Mouse (Mus musculus) lung, adult 2 months (tissue): ENCODE data around the gene Tinf2. TPM values are rescaled to one million over a fixed set of nuclear protein-coding genes. Genes with fewer than 3 reads are reported as not detected.

Experiments used
- DNase-seq: peaks from one replicate; pipeline ENCODE4 v3.0.0; 2022
- H3K4me1 ChIP-seq: fragments of 200-500 bp; 2 replicates; pipeline ENCODE4 v1.6.1; 2011; ENCODE audit warnings: low read length; ENCODE audit not compliant: control insufficient read depth, insufficient read depth
- H3K4me3 ChIP-seq: fragments of 200-500 bp; replicated peaks from 2 replicates; pipeline ENCODE3; 2011; ENCODE audit warnings: low read depth, mild to moderate bottlenecking, control low read depth, low read length; ENCODE audit errors: extremely low read depth
- CTCF ChIP-seq: fragments of 200-500 bp; IDR thresholded peaks from 2 replicates; pipeline ENCODE4 v1.5.1; 2011; ENCODE audit warnings: mild to moderate bottlenecking, low read length, control low read depth; ENCODE audit not compliant: insufficient read depth
- POLR2A ChIP-seq: fragments of 200-500 bp; IDR thresholded peaks from 2 replicates; pipeline ENCODE4 v1.6.1; 2011; ENCODE audit warnings: low read depth, mild to moderate bottlenecking, control low read depth, low read length, borderline replicate concordance; ENCODE audit errors: extremely low read depth
- WGBS: fragments of 180-500 bp; shearing (Covaris S2); methylation state at CpG from one replicate; pipeline ENCODE4 v1.1.7; 2018; 5-methylcytosine and 5-hydroxymethylcytosine counted together
- polyA plus RNA-seq: library from polyadenylated mRNA; depleted of rRNA; stranded (reverse); fragments of >200 nt; gene quantifications from 2 replicates; pipeline ENCODE4 v1.2.3, GENCODE M21; 2012

Tinf2 gene
- polyA plus RNA-seq, 1 experiment, result 14.8 TPM

- TF ChIP-seq POLR2A (no peak), CTCF (no peak)
- 93% methylated on average over 12 of the region's 12 CpGs for WGBS
- no peak for DNase-seq
- Histone ChIP-seq H3K4me1 (peaks cover 4% of the 10 kb centered on the region), H3K4me3 (no peak overlapping the region)
Measured at GRCm38 (mm10) chr14:55720666-55721065, 39.0 kb upstream of the Tinf2 start.

- TF ChIP-seq POLR2A (no peak), CTCF (no peak)
- no peak for DNase-seq
- Histone ChIP-seq H3K4me1 (peaks cover 1% of the 10 kb centered on the region), H3K4me3 (no peak overlapping the region)
- 83% methylated on average over 6 of the region's 6 CpGs for WGBS
Measured at GRCm38 (mm10) chr14:55719737-55720136, 38.1 kb upstream of the Tinf2 start.

GRCm38 (mm10) chr14:55716884-55717283, 35.3 kb upstream of the Tinf2 start:
- 73% methylated on average over 8 of the region's 8 CpGs for WGBS
- TF ChIP-seq POLR2A, result no peak
- no peak for TF ChIP-seq CTCF
- H3K4me1 ChIP-seq, result peaks cover 2% of the 10 kb centered on the region

GRCm38 (mm10) chr14:55716271-55716670, 34.7 kb upstream of the Tinf2 start:
- TF ChIP-seq POLR2A, result no peak
- no peak for TF ChIP-seq CTCF
- peaks cover 2% of the 10 kb centered on the region for H3K4me1 ChIP-seq
- 83% methylated on average over 6 of the region's 6 CpGs for WGBS
- no peak for DNase-seq
- no peak overlapping the region for H3K4me3 ChIP-seq

More at GRCm38 (mm10) chr14:55716884-55717283, 35.3 kb upstream of the Tinf2 start:
- no peak for DNase-seq
- H3K4me3 ChIP-seq, result no peak overlapping the region

GRCm38 (mm10) chr14:55714893-55715292, 33.3 kb upstream of the Tinf2 start:
- peaks cover 2% of the 10 kb centered on the region; the same call in 1 of the 2 replicates for H3K4me1 ChIP-seq
- H3K4me3 ChIP-seq, result no peak overlapping the region
- WGBS, result 35% methylated on average over 6 of the region's 6 CpGs
- peak; percentile 48 for DNase-seq
- no peak for TF ChIP-seq CTCF
- no peak for TF ChIP-seq POLR2A

- WGBS, result 19% methylated on average over 4 of the region's 4 CpGs
- Histone ChIP-seq H3K4me3 (peak within 1 kb of the TSS; percentile 10), H3K4me1 (peaks cover 2% of the 10 kb centered on the region; the same call in 1 of the 2 replicates)
- TF ChIP-seq POLR2A (no peak), CTCF (no peak)
- no peak for DNase-seq
Measured at GRCm38 (mm10) chr14:55713729-55714122, 32.1 kb upstream of the Tinf2 start, which contains the start of gene Tgm1. Gene Tgm1, minus strand, starts transcription at chr14:55713926.

GRCm38 (mm10) chr14:55713007-55713728, 31.5 kb upstream of the Tinf2 start:
- TF ChIP-seq CTCF (no peak), POLR2A (no peak)
- Histone ChIP-seq H3K4me3 (peak overlapping the region; percentile 10), H3K4me1 (peaks cover 2% of the 10 kb centered on the region; the same call in 1 of the 2 replicates)
- peak; percentile 57 for DNase-seq
- 14% methylated on average over 25 of the region's 25 CpGs for WGBS

- TF ChIP-seq POLR2A, result no peak
- no peak for TF ChIP-seq CTCF
- Histone ChIP-seq H3K4me1 (peaks cover 2% of the 10 kb centered on the region; the same call in 1 of the 2 replicates), H3K4me3 (no peak overlapping the region)
- 75% methylated on average over 7 of the region's 7 CpGs for WGBS
- no peak for DNase-seq
Measured at GRCm38 (mm10) chr14:55711786-55712185, 30.2 kb upstream of the Tinf2 start.

GRCm38 (mm10) chr14:55709509-55709908, 27.9 kb upstream of the Tinf2 start:
- H3K4me1 ChIP-seq, result peaks cover 2% of the 10 kb centered on the region; the same call in 1 of the 2 replicates
- no peak overlapping the region for H3K4me3 ChIP-seq
- 85% methylated on average over 4 of the region's 4 CpGs for WGBS
- no peak for DNase-seq
- no peak for TF ChIP-seq POLR2A
- TF ChIP-seq CTCF, result no peak

GRCm38 (mm10) chr14:55707397-55707796, 25.8 kb upstream of the Tinf2 start:
- no peak overlapping the region for H3K4me3 ChIP-seq
- no peaks in the 10 kb centered on the region for H3K4me1 ChIP-seq
- no peak for DNase-seq
- WGBS, result 79% methylated on average over 5 of the region's 5 CpGs
- TF ChIP-seq POLR2A (no peak), CTCF (no peak)
